Mouse (Mus musculus): ENCODE measurements at regions not wholly inside any gene's neighbourhood (a gene's known extent, or its start where the extent isn't known, plus 50 kb on each side); places are given as distances from the start of the nearest gene placed in this dataset.

- no peak for TF ChIP-seq ZC3H11A (IDR thresholded peaks at IDR 0.05; ENCODE audit: borderline replicate concordance, low read depth, low read length)
- TF ChIP-seq ZNF384 (IDR thresholded peaks at IDR 0.05; ENCODE audit: low read depth, low read length): no peak
These were observed 242.0 kb downstream of the Slc16a7 start for GRCm38 (mm10) chr10:125147239-125147782.

Measured in ES-E14 (cell line).